Mouse (Mus musculus) kidney, embryonic 15.5 days (tissue): ENCODE results near the gene Soga1. TPM values are rescaled to one million over a fixed set of nuclear protein-coding genes. Genes with fewer than 3 reads are reported as not detected.

Experiments used
- ATAC-seq: fragments of 200-750 bp; cut with Nextera tagmentation; replicated peaks from 2 replicates; pipeline ENCODE4 v1.8.0; 2017; ENCODE audit warnings: moderate TSS enrichment; ENCODE audit not compliant: low FRiP score
- H3K27ac ChIP-seq: fragments of 300-500 bp; sonication (generic); 2 replicates; pipeline ENCODE4 v1.5.1; 2015; ENCODE audit warnings: mild to moderate bottlenecking, inconsistent platforms
- H3K27me3 ChIP-seq: fragments of 300-500 bp; sonication (generic); 2 replicates; pipeline ENCODE4 v1.6.1; 2015; ENCODE audit warnings: inconsistent platforms
- H3K36me3 ChIP-seq: fragments of 300-500 bp; sonication (generic); 2 replicates; pipeline ENCODE4 v1.6.1; 2015; ENCODE audit warnings: inconsistent platforms
- H3K4me1 ChIP-seq: fragments of 300-500 bp; sonication (generic); 2 replicates; pipeline ENCODE4 v1.6.1; 2015; ENCODE audit warnings: inconsistent platforms
- H3K4me2 ChIP-seq: fragments of 300-500 bp; sonication (generic); 2 replicates; pipeline ENCODE4 v1.6.1; 2015; ENCODE audit warnings: moderate library complexity, mild to moderate bottlenecking, inconsistent platforms
- H3K4me3 ChIP-seq: fragments of 300-500 bp; sonication (generic); replicated peaks from 2 replicates; pipeline ENCODE4 v1.5.1; 2015; ENCODE audit warnings: mild to moderate bottlenecking, inconsistent platforms
- H3K9ac ChIP-seq: fragments of 300-500 bp; sonication (generic); 2 replicates; pipeline ENCODE4 v1.6.1; 2015; ENCODE audit warnings: mild to moderate bottlenecking, inconsistent platforms
- H3K9me3 ChIP-seq: fragments of 300-500 bp; sonication (generic); replicated peaks from 2 replicates; pipeline ENCODE4 v1.6.1; 2016; ENCODE audit warnings: inconsistent platforms
- WGBS: fragments of 180-500 bp; shearing (Covaris S2); methylation state at CpG from one replicate; pipeline ENCODE4 v1.1.7; 2015; ENCODE audit warnings: mixed read lengths; 5-methylcytosine and 5-hydroxymethylcytosine counted together
- polyA plus RNA-seq: library from polyadenylated mRNA; unstranded; fragments of >200 nt; fragmentation: Nextera tagmentation; extraction: Ambion mirVana; gene quantifications from 2 replicates; pipeline ENCODE4 v1.2.1, GENCODE M21; 2015

The Soga1 gene
- polyA plus RNA-seq = 3.5 and 4.2 TPM in 2 replicates

GRCm38 (mm10) chr2:157078793-157079700 is at the start of gene Soga1:
Gene Soga1, minus strand, starts transcription at chr2:157079254.
- under 1% methylated on average over 105 of the region's 136 CpGs for WGBS
- Histone ChIP-seq H3K9ac (peak within 1 kb of the TSS; percentile 97), H3K27ac (peak within 1 kb of the TSS; percentile 99), H3K36me3 (peaks cover 3% of the 10 kb centered on the region; the same call in 1 of the 2 replicates), H3K9me3 (no peaks in the 10 kb centered on the region), H3K4me1 (peaks cover 58% of the 10 kb centered on the region), H3K4me3 (peak within 1 kb of the TSS; percentile 85), H3K4me2 (peak within 1 kb of the TSS; percentile 93), H3K27me3 (no peaks in the 10 kb centered on the region)
- ATAC-seq = peak; percentile 91

GRCm38 (mm10) chr2:157128072-157128471 is 49.0 kb upstream of the Soga1 start:
- no peak overlapping the region for H3K4me2 ChIP-seq
- no peak overlapping the region for H3K4me3 ChIP-seq
- H3K27ac ChIP-seq = no peak overlapping the region
- H3K4me1 ChIP-seq = peaks cover 5% of the 10 kb centered on the region; the same call in 1 of the 2 replicates
- peaks cover 41% of the 10 kb centered on the region for H3K36me3 ChIP-seq
- WGBS = 68% methylated on average over 4 of the region's 4 CpGs
- ATAC-seq = no peak
- no peak overlapping the region for H3K9ac ChIP-seq
- no peaks in the 10 kb centered on the region for H3K9me3 ChIP-seq
- H3K27me3 ChIP-seq = no peaks in the 10 kb centered on the region

- no peak for ATAC-seq
- H3K9me3 ChIP-seq = no peaks in the 10 kb centered on the region
- 0 out of 2 replicates have a peak, but pooled peaks cover 2% of the 10 kb centered on the region for H3K4me1 ChIP-seq
- WGBS = 83% methylated on average over 3 of the region's 3 CpGs
- H3K27ac ChIP-seq = no peak overlapping the region
- peaks cover 45% of the 10 kb centered on the region for H3K36me3 ChIP-seq
- H3K4me2 ChIP-seq = no peak overlapping the region
- H3K4me3 ChIP-seq = no peak overlapping the region
- no peak overlapping the region for H3K9ac ChIP-seq
- no peaks in the 10 kb centered on the region for H3K27me3 ChIP-seq
Observed at GRCm38 (mm10) chr2:157127370-157127769, 48.3 kb upstream of the Soga1 start.

GRCm38 (mm10) chr2:157125246-157125645 is 46.2 kb upstream of the Soga1 start:
- no peaks in the 10 kb centered on the region for H3K9me3 ChIP-seq
- no peak for ATAC-seq
- no peak overlapping the region for H3K9ac ChIP-seq
- H3K27ac ChIP-seq = no peak overlapping the region
- H3K4me2 ChIP-seq = no peak overlapping the region
- WGBS = 86% methylated on average over 3 of the region's 3 CpGs
- H3K4me1 ChIP-seq = no peaks in the 10 kb centered on the region
- H3K4me3 ChIP-seq = no peak overlapping the region
- H3K27me3 ChIP-seq = no peaks in the 10 kb centered on the region
- peaks cover 60% of the 10 kb centered on the region for H3K36me3 ChIP-seq

- no peaks in the 10 kb centered on the region for H3K27me3 ChIP-seq
- no peak overlapping the region for H3K4me2 ChIP-seq
- no peak for ATAC-seq
- no peak overlapping the region for H3K9ac ChIP-seq
- no peak overlapping the region for H3K27ac ChIP-seq
- no peaks in the 10 kb centered on the region for H3K9me3 ChIP-seq
- peaks cover 56% of the 10 kb centered on the region for H3K36me3 ChIP-seq
- no peaks in the 10 kb centered on the region for H3K4me1 ChIP-seq
- H3K4me3 ChIP-seq = no peak overlapping the region
- WGBS = 91% methylated on average over 8 of the region's 8 CpGs
Observed at GRCm38 (mm10) chr2:157121766-157122165, 42.7 kb upstream of the Soga1 start.

GRCm38 (mm10) chr2:157119075-157119474 is 40.0 kb upstream of the Soga1 start:
- Histone ChIP-seq H3K9ac (no peak overlapping the region), H3K4me1 (no peaks in the 10 kb centered on the region), H3K36me3 (peaks cover 57% of the 10 kb centered on the region), H3K27me3 (no peaks in the 10 kb centered on the region), H3K4me3 (no peak overlapping the region), H3K4me2 (no peak overlapping the region), H3K9me3 (no peaks in the 10 kb centered on the region), H3K27ac (no peak overlapping the region)
- WGBS = 76% methylated on average over 3 of the region's 3 CpGs
- no peak for ATAC-seq

GRCm38 (mm10) chr2:157118556-157118955 is 39.5 kb upstream of the Soga1 start:
- Histone ChIP-seq H3K27me3 (no peaks in the 10 kb centered on the region), H3K9me3 (no peaks in the 10 kb centered on the region), H3K4me2 (no peak overlapping the region), H3K9ac (no peak overlapping the region), H3K4me3 (no peak overlapping the region), H3K27ac (no peak overlapping the region), H3K36me3 (peaks cover 63% of the 10 kb centered on the region), H3K4me1 (no peaks in the 10 kb centered on the region)
- 81% methylated on average over 4 of the region's 4 CpGs for WGBS
- ATAC-seq = no peak

- Histone ChIP-seq H3K27ac (no peak overlapping the region), H3K9ac (no peak overlapping the region), H3K9me3 (no peaks in the 10 kb centered on the region), H3K4me2 (no peak overlapping the region), H3K36me3 (peaks cover 66% of the 10 kb centered on the region), H3K4me3 (no peak overlapping the region), H3K27me3 (no peaks in the 10 kb centered on the region), H3K4me1 (no peaks in the 10 kb centered on the region)
- WGBS = 23% methylated on average over 3 of the region's 3 CpGs
- ATAC-seq = no peak
Observed at GRCm38 (mm10) chr2:157116964-157117363, 37.9 kb upstream of the Soga1 start.

- Histone ChIP-seq H3K27ac (no peak overlapping the region), H3K36me3 (peaks cover 79% of the 10 kb centered on the region), H3K4me1 (no peaks in the 10 kb centered on the region), H3K4me2 (no peak overlapping the region), H3K9ac (no peak overlapping the region), H3K4me3 (no peak overlapping the region), H3K9me3 (no peaks in the 10 kb centered on the region), H3K27me3 (no peaks in the 10 kb centered on the region)
- ATAC-seq = no peak
- 91% methylated on average over 4 of the region's 4 CpGs for WGBS
Observed at GRCm38 (mm10) chr2:157108236-157108635, 29.2 kb upstream of the Soga1 start.

- Histone ChIP-seq H3K9ac (no peak overlapping the region), H3K4me1 (peaks cover 11% of the 10 kb centered on the region; the same call in 1 of the 2 replicates), H3K36me3 (peaks cover 66% of the 10 kb centered on the region), H3K9me3 (no peaks in the 10 kb centered on the region), H3K27me3 (no peaks in the 10 kb centered on the region), H3K4me2 (no peak overlapping the region), H3K4me3 (no peak overlapping the region), H3K27ac (peak overlapping the region; percentile 60)
- 0 out of 2 replicates have a peak, but pooled peaks have one; percentile 62 for ATAC-seq
- 70% methylated on average over 8 of the region's 8 CpGs for WGBS
Observed at GRCm38 (mm10) chr2:157104454-157104853, 25.4 kb upstream of the Soga1 start.

- ATAC-seq = no peak
- H3K27me3 ChIP-seq = no peaks in the 10 kb centered on the region
Observed at GRCm38 (mm10) chr2:157102256-157102655, 23.2 kb upstream of the Soga1 start.

GRCm38 (mm10) chr2:157101650-157102049 is 22.6 kb upstream of the Soga1 start:
- Histone ChIP-seq H3K4me1 (peaks cover 11% of the 10 kb centered on the region; the same call in 1 of the 2 replicates), H3K4me2 (no peak overlapping the region), H3K27ac (no peak overlapping the region), H3K36me3 (peaks cover 58% of the 10 kb centered on the region), H3K27me3 (no peaks in the 10 kb centered on the region), H3K9ac (no peak overlapping the region), H3K4me3 (no peak overlapping the region), H3K9me3 (no peaks in the 10 kb centered on the region)
- WGBS = 95% methylated on average over 9 of the region's 9 CpGs
- no peak for ATAC-seq

More at GRCm38 (mm10) chr2:157102256-157102655, 23.2 kb upstream of the Soga1 start:
- no peak overlapping the region for H3K4me2 ChIP-seq
- H3K9me3 ChIP-seq = no peaks in the 10 kb centered on the region
- peaks cover 11% of the 10 kb centered on the region; the same call in 1 of the 2 replicates for H3K4me1 ChIP-seq
- no peak overlapping the region for H3K27ac ChIP-seq
- peaks cover 64% of the 10 kb centered on the region for H3K36me3 ChIP-seq
- H3K9ac ChIP-seq = no peak overlapping the region
- H3K4me3 ChIP-seq = no peak overlapping the region
- WGBS = 75% methylated on average over 2 of the region's 2 CpGs
